Mouse (Mus musculus) embryonic fibroblast, embryonic 13.5 days (primary cell): ENCODE measurements around the gene Olfr992.

Experiments used
- CTCF ChIP-seq: IDR thresholded peaks from 2 replicates; pipeline ENCODE4 v1.5.1; 2011; ENCODE audit warnings: mild to moderate bottlenecking, control low read depth, low read length, moderate library complexity, borderline replicate concordance; ENCODE audit not compliant: insufficient read depth
- POLR2A ChIP-seq: IDR thresholded peaks from 2 replicates; pipeline ENCODE4 v1.6.1; 2011; ENCODE audit warnings: low read depth, mild to moderate bottlenecking, control low read depth, low read length, moderate library complexity

DNA sequence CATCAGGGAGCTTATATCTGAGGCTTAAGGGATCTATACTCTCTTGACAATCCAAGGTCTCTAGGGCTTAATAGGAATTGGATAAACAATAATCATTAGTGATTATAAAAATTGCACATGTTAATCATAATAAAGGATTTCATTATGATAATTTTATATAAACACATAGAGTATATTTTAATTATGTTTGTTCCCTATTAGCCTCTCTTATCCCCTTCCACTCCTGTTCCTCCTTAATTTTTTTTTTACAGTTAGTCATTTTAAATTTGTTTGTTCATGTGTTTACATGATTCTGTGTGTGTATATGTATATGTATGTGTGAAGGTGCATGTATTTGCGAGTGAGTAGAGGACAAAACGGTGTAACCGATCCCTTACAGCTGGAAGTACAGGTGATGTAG, 27.1 kb upstream of the Olfr992 start, which contains the start of gene Olfr994:
- TF ChIP-seq POLR2A (no peak), CTCF (no peak)
